Mouse (Mus musculus): ENCODE measurements at regions not wholly inside any gene's neighbourhood (a gene's known extent, or its start where the extent isn't known, plus 50 kb on each side); places are given as distances from the start of the nearest gene placed in this dataset.

GRCm38 (mm10) chr2:131689996-131690395 lies 127.9 kb upstream of the Adra1d start:
- Histone ChIP-seq H3K4me1 (ENCODE audit: control insufficient read depth, insufficient read depth, low read length) (no peaks in the 10 kb centered on the region), H3K27me3 (replicated peaks; ENCODE audit: control insufficient read depth, insufficient read depth, low read length) (no peaks in the 10 kb centered on the region), H3K36me3 (ENCODE audit: control insufficient read depth, insufficient read depth, low read length) (no peaks in the 10 kb centered on the region), H3K4me3 (ENCODE audit: insufficient read depth, low read depth, low read length) (no peak overlapping the region), H3K27ac (ENCODE audit: insufficient read depth, low read depth, low read length) (no peak overlapping the region)
- no peak for DNase-seq
- no peak for TF ChIP-seq POLR2A (IDR thresholded peaks at IDR 0.05; ENCODE audit: low read depth, low read length)
- no peak for TF ChIP-seq CTCF (conservative IDR thresholded peaks at IDR 0.05; ENCODE audit: insufficient read depth, insufficient read length, low read depth, low read length)
- WGBS: 69% methylated on average over 6 of the region's 6 CpGs

- Histone ChIP-seq H3K36me3 (ENCODE audit: control insufficient read depth, insufficient read depth, low read length) (no peaks in the 10 kb centered on the region), H3K27ac (ENCODE audit: insufficient read depth, low read depth, low read length) (no peak overlapping the region), H3K4me3 (ENCODE audit: insufficient read depth, low read depth, low read length) (no peak overlapping the region), H3K27me3 (replicated peaks; ENCODE audit: control insufficient read depth, insufficient read depth, low read length) (no peaks in the 10 kb centered on the region), H3K4me1 (ENCODE audit: control insufficient read depth, insufficient read depth, low read length) (no peaks in the 10 kb centered on the region)
- no peak for DNase-seq
- no peak for TF ChIP-seq CTCF (conservative IDR thresholded peaks at IDR 0.05; ENCODE audit: insufficient read depth, insufficient read length, low read depth, low read length)
- TF ChIP-seq POLR2A (IDR thresholded peaks at IDR 0.05; ENCODE audit: low read depth, low read length): no peak
- WGBS: 89% methylated on average over 2 of the region's 2 CpGs
These were observed 126.2 kb upstream of the Adra1d start for GRCm38 (mm10) chr2:131688282-131688681.

GRCm38 (mm10) chr2:131687449-131687848 lies 125.4 kb upstream of the Adra1d start:
- no peak overlapping the region for H3K4me3 ChIP-seq (ENCODE audit: insufficient read depth, low read depth, low read length)
- DNase-seq: no peak
- H3K27me3 ChIP-seq (replicated peaks; ENCODE audit: control insufficient read depth, insufficient read depth, low read length): no peaks in the 10 kb centered on the region
- no peaks in the 10 kb centered on the region for H3K4me1 ChIP-seq (ENCODE audit: control insufficient read depth, insufficient read depth, low read length)
- 86% methylated on average over 2 of the region's 2 CpGs for WGBS
- H3K36me3 ChIP-seq (ENCODE audit: control insufficient read depth, insufficient read depth, low read length): no peaks in the 10 kb centered on the region
- no peak overlapping the region for H3K27ac ChIP-seq (ENCODE audit: insufficient read depth, low read depth, low read length)
- TF ChIP-seq CTCF (conservative IDR thresholded peaks at IDR 0.05; ENCODE audit: insufficient read depth, insufficient read length, low read depth, low read length) (no peak), POLR2A (IDR thresholded peaks at IDR 0.05; ENCODE audit: low read depth, low read length) (no peak)

DNA sequence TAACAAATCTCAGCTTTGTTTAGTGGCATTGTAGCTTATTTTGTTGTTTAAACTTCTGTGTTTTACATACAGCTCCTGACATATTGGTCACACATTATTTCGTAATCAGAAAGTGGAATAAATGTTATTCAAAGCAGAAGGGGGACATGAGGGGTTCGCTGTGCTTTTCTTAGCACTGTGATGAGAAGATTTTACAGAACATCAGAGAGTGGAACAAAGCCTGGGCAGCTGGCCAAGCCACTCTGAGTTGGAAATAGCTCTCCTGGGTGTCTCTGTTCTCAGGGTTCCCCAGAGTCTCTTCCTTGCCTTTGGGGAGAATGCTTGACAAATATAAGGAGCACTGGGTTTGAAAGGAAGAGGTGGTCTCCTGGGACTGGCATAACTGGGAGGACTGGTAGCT lies 124.7 kb upstream of the Adra1d start:
- no peaks in the 10 kb centered on the region for H3K36me3 ChIP-seq (ENCODE audit: control insufficient read depth, insufficient read depth, low read length)
- no peak for DNase-seq
- TF ChIP-seq POLR2A (IDR thresholded peaks at IDR 0.05; ENCODE audit: low read depth, low read length) (no peak), CTCF (conservative IDR thresholded peaks at IDR 0.05; ENCODE audit: insufficient read depth, insufficient read length, low read depth, low read length) (no peak)
- H3K27me3 ChIP-seq (replicated peaks; ENCODE audit: control insufficient read depth, insufficient read depth, low read length): no peaks in the 10 kb centered on the region
- WGBS: 70% methylated on average over 2 of the region's 2 CpGs
- H3K4me3 ChIP-seq (ENCODE audit: insufficient read depth, low read depth, low read length): no peak overlapping the region
- H3K27ac ChIP-seq (ENCODE audit: insufficient read depth, low read depth, low read length): no peak overlapping the region
- H3K4me1 ChIP-seq (ENCODE audit: control insufficient read depth, insufficient read depth, low read length): no peaks in the 10 kb centered on the region

- H3K27me3 ChIP-seq (replicated peaks; ENCODE audit: control insufficient read depth, insufficient read depth, low read length): no peaks in the 10 kb centered on the region
- no peaks in the 10 kb centered on the region for H3K4me1 ChIP-seq (ENCODE audit: control insufficient read depth, insufficient read depth, low read length)
- WGBS: 80% methylated on average over 3 of the region's 3 CpGs
- H3K36me3 ChIP-seq (ENCODE audit: control insufficient read depth, insufficient read depth, low read length): no peaks in the 10 kb centered on the region
- no peak for DNase-seq
- no peak overlapping the region for H3K4me3 ChIP-seq (ENCODE audit: insufficient read depth, low read depth, low read length)
- H3K27ac ChIP-seq (ENCODE audit: insufficient read depth, low read depth, low read length): no peak overlapping the region
- TF ChIP-seq CTCF (conservative IDR thresholded peaks at IDR 0.05; ENCODE audit: insufficient read depth, insufficient read length, low read depth, low read length): no peak
- no peak for TF ChIP-seq POLR2A (IDR thresholded peaks at IDR 0.05; ENCODE audit: low read depth, low read length)
These were observed 123.2 kb upstream of the Adra1d start for GRCm38 (mm10) chr2:131685326-131685725.

DNA sequence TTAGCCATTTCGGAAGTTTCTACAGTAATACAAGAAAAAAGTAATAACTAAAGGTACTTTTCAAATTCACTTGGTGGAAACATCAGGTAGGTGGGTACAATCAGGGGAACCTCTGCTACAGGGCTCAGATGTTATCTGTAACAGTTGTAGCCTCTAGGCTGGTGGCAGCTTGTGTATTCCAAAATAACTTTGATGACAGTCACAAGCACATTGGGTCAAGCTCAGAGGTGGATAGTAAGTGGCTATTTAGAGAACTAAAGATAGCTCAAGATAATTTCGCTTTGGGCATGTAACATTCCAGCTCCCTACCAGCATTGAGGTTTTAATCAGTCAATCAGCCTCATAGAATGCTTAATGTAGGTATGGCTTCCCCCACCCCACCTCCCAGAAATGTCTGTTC lies 121.7 kb upstream of the Adra1d start:
- TF ChIP-seq CTCF (conservative IDR thresholded peaks at IDR 0.05; ENCODE audit: insufficient read depth, insufficient read length, low read depth, low read length) (no peak), POLR2A (IDR thresholded peaks at IDR 0.05; ENCODE audit: low read depth, low read length) (no peak)
- Histone ChIP-seq H3K4me3 (ENCODE audit: insufficient read depth, low read depth, low read length) (no peak overlapping the region), H3K27me3 (replicated peaks; ENCODE audit: control insufficient read depth, insufficient read depth, low read length) (no peaks in the 10 kb centered on the region), H3K36me3 (ENCODE audit: control insufficient read depth, insufficient read depth, low read length) (no peaks in the 10 kb centered on the region), H3K4me1 (ENCODE audit: control insufficient read depth, insufficient read depth, low read length) (no peaks in the 10 kb centered on the region), H3K27ac (ENCODE audit: insufficient read depth, low read depth, low read length) (no peak overlapping the region)
- no peak for DNase-seq
- 86% methylated on average over 2 of the region's 2 CpGs for WGBS

DNA sequence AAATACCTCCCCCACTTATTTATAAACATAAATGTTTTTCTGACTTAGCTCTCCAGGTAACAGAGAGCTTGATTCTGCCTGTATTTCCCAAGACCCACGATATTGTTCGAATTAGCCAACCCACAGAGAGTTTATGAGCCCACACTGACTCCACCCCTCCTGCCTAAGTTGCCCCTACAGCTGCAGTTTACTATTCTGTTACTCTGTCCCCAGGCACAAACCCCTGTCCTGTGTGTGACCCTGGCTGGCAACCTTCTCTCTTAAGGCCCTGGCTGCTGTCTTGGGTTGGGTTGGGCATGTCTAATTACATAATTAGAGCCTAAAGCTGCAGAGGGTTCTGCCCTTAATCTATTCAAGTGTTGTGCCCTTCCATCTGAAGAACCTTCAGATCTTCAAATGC lies 116.4 kb upstream of the Adra1d start:
- 70% methylated on average over 2 of the region's 2 CpGs for WGBS
- DNase-seq: no peak
- Histone ChIP-seq H3K36me3 (ENCODE audit: control insufficient read depth, insufficient read depth, low read length) (no peaks in the 10 kb centered on the region), H3K4me1 (ENCODE audit: control insufficient read depth, insufficient read depth, low read length) (no peaks in the 10 kb centered on the region), H3K4me3 (ENCODE audit: insufficient read depth, low read depth, low read length) (no peak overlapping the region), H3K27ac (ENCODE audit: insufficient read depth, low read depth, low read length) (no peak overlapping the region), H3K27me3 (replicated peaks; ENCODE audit: control insufficient read depth, insufficient read depth, low read length) (no peaks in the 10 kb centered on the region)
- TF ChIP-seq CTCF (conservative IDR thresholded peaks at IDR 0.05; ENCODE audit: insufficient read depth, insufficient read length, low read depth, low read length) (no peak), POLR2A (IDR thresholded peaks at IDR 0.05; ENCODE audit: low read depth, low read length) (no peak)

DNA sequence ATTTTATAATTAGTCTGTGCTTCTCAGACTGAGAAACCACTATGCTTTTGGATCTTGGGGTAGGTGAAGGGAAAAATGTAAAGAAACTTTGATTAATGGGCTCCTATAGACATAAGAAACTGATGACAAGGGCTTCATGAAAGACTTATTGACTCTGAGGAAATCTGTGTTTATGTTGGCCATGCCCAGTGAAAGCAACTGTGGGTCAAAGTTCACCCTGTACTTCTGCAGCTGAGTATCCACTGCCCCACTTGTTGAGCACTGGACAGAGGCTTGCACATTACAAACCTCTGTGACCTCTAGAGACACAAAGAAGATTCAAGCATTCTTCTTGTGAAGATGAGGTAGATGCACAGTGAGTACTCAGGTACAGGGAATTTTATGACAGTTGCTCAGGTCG lies 114.7 kb upstream of the Adra1d start:
- H3K27me3 ChIP-seq (replicated peaks; ENCODE audit: control insufficient read depth, insufficient read depth, low read length): no peaks in the 10 kb centered on the region
- no peak overlapping the region for H3K4me3 ChIP-seq (ENCODE audit: insufficient read depth, low read depth, low read length)
- H3K36me3 ChIP-seq (ENCODE audit: control insufficient read depth, insufficient read depth, low read length): no peaks in the 10 kb centered on the region
- TF ChIP-seq CTCF (conservative IDR thresholded peaks at IDR 0.05; ENCODE audit: insufficient read depth, insufficient read length, low read depth, low read length) (no peak), POLR2A (IDR thresholded peaks at IDR 0.05; ENCODE audit: low read depth, low read length) (no peak)
- no peak overlapping the region for H3K27ac ChIP-seq (ENCODE audit: insufficient read depth, low read depth, low read length)
- 88% methylated on average over 1 of the region's 1 CpGs for WGBS
- no peak for DNase-seq
- no peaks in the 10 kb centered on the region for H3K4me1 ChIP-seq (ENCODE audit: control insufficient read depth, insufficient read depth, low read length)
